Mouse (Mus musculus): Measurements from ENCODE around the gene Rdh1.

Rdh1 gene

DNA sequence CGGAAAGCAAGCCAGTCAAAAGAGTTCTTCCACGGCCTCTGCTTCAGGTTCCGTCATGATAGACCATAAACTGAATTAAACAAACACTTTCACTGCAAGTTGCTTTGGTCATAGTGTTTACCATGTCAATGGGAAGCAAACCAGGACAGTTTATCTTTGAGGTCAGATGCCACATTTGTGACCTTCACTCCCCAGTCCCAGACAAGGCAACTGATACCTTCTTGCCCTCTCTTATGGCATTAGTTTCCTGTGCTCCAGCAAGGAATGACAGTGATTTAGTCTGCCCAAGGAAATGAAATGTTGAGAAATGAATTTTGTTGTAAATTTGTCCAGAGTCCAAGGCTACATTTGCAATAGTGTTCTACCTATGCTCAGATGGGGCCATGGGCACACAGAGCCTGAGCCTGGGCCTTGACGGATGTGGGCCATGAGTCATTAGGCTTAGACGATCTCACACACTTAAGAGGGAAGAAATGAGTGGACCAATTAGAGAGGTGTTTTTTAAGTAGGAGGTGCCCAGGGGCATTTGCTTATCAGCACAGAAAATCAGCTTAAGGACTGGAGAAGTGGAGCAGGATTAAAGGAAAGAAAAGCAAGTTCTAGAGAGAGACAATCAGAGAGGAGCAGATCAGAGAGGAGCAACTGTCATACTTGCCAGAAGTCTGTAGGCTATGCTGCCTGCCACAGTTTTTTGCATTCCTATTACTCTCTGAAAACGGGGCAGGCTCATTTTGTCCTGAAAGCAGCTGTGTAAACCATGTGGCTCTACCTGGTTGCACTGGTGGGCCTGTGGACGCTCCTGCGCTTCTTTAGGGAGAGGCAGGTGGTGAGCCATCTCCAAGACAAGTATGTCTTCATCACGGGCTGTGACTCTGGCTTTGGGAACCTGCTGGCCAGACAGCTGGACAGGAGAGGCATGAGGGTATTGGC is at the start of gene Rdh1, which contains the start of gene Rdh16f1:
Gene Rdh1, plus strand, starts transcription at position 541 of the 930 bp plus-strand sequence.
Gene Rdh16f1, plus strand, starts transcription at position 607 of the 930 bp plus-strand sequence.
- DNase-seq, result no peak

DNA sequence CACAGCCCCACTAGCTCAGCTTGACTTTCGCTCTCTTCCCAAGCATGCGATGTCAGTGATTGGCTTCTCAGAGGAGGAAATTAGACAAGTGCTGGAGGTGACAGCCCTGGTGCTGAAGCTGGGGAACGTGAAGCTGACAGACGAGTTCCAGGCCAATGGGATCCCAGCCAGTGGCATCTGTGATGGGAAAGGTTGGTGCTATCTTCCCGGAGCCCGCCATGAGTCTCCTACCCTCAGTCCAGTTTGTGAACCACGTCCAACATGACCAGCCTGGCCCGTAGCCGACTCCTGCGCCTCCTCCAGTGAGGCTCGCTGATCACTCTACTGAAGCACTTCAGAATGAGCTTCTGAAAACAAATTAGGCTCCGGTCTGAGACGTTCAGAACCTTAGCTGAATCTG is 49.2 kb upstream of the Rdh1 start:
- no peak for DNase-seq

DNA sequence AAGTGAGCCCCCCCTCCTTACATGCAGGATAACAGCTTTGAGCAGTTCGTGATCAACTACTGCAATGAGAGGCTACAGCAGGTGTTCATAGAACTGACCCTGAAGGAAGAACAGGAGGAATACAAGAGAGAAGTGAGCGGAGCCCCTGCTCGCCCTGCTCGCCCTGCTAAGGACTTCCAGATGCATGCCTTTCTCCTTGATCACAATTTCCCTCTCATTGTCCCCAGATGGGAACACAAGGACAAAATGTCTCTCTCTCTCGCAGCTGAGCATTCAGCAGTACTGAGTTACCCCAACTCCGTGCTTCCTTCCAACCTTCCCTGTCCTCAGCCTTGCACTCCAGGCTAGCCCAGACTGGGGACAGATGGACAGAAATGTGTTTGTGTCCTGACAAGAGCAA is 46.8 kb upstream of the Rdh1 start:
- DNase-seq, result no peak

DNA sequence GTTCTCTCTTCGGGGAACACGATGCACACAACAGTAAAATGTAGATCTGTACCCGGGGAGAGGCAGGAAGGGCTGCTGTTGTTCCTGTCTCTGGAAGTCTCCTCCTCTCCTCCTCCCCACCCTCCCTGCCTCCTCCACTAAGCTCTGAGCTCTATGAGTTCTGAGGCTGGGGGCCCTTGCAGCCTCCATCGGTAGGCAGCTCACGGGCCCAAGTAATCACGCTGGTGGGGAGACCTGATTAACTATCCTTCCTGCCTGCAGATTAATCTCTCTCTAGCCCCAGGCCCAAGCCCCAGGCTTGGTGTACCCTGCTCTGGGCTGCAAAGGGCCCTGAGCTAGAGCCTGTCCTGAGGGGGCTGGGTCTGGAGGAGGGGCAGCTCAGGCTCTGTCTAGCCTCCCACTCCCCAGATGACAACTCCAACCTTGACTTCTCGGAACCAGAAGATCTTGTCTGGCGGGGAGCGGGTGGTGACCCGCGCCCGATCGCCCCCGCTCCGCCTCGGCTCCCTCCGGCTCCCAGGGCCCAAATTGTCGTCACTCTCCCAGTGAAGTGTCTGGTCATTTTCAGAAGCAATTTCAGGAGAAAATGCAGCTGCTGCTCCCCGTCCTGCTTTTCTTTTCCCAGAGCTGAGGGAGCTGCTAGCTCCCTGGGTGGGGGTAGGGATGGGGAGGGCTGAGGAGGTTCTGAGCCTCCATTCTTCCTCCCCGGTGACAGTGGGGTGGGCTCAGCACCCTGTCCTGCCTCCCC is 37.7 kb upstream of the Rdh1 start:
- no peak for DNase-seq

DNA sequence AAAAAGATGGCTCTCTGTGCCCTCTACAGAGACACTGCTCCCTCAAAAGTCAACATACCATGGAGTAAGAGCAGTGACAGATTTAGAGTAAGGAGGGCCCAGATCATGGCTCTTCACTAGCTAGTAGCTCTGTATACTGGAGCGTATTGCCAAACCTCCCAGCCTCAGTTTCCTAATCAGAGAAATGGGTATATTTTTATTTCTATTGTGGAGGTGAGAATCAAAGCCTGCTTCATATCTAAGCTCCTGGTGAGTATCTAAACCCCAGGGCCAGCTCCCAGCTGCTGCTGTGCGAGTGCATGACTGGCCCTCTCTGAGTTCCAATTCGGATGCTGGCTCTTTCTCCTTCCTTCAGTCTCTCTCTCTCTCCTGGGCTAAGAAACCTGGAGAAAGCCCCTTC is 35.3 kb upstream of the Rdh1 start, which contains the start of gene Tac2:
Gene Tac2, plus strand, starts transcription at position 301 of the 400 bp plus-strand sequence.
- DNase-seq, result no peak

DNA sequence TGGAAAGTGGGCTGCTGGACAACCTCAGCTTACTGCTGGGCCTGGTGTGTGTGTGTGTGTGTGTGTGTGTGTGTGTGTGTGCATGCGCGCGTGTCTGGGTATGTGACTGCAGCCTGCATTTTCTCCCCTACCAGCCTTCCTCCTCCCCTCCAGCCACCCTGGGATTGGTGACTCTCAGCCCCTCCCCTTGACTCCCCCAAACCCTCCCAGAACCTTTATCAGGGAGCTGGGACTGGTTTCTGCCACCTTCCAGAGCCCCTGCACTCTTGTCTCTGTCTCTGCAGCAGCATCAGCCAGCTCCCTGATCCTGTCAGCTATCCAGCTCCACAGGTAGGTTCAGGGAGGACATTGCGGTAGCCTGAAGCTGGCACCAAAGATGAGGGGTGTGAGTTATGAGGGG is 34.4 kb upstream of the Rdh1 start:
- no peak for DNase-seq

DNA sequence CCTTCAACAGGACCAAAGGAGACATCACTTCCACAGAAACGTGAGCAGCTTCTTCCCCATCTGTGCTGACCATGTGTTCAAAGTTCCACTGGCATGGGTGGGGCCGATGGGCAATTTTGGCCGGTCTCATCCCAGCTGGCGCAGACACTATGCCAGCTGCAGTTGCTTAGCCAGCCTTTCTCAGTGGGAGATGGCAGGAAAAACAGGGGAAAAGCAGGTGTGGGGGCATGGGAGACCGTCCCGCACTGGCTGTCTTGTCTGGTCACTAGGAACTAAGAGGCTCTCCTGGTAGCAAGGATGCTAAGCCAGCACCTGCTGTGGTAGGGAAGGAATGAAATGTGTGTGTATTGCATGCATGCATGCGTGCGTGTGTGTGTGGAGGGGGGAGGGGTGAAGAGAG is 31.1 kb upstream of the Rdh1 start:
- DNase-seq, result no peak

DNA sequence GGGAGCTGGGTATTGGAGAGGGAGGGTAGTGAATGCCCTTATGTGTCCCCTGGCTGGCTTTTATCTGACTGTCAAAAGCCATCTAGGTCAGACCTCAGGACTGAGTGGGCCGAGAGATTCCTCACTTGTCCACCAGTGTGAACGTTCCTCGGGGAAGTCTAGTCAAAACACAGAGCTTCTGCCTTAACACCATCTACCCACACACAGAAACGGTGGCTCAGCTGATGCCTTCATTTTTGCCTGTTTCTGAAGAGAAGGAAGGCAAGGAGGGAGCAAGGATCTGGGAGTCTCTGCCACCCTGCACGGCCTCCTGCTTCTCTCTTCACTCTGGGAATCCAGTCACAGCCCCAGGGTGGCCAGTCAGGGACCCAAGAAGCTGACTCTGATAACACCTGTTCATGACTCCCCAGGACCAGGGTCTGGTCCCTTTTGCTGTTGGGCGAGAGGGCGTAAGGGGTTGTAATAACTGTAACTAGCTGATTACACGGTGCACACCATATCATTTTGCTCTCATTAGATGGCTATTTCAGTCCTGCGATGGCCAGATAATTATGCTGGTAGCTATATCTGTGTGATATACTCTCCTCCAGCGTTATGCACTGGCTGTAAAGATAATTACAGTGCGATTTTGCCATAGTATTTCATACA is 29.1 kb upstream of the Rdh1 start:
- no peak for DNase-seq

DNA sequence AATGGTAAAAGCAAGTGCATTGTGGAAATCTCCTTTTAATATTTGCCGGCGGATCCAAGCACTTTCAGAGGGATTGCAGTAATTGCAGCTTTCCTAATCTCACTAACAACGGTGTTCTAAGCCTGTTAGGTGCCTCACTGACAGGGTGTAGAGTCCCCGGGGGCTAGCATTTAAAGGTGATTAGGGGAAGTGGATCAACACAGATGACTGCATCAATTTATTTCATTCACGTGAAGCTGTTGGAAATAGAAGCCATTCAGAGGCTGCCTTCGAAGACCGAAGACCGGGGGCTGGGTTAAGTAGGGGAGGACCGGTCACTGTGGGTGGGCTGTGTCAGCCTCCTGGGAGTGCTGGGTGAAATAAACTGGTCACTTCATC is 28.6 kb upstream of the Rdh1 start:
- DNase-seq, result no peak

DNA sequence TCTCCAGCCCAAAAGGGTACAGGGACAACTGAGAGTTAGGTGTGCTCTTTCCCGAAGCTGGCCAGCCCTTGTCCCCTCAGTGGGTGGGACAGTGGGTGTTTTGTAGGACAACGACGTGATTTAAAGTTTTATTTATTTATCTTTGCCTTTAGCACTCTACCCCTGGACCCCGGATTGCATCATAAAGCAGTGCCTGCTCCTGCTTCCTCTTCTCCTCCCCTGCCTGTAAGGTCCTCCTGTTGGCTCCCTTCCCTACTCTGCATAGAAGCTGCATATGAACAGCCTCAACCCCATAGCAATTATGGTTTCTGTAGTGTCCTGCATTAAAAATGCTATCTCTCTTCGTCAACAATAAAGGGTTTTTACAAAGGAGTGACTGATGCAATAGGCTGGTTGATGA is 28.1 kb upstream of the Rdh1 start:
- no peak for DNase-seq

DNA sequence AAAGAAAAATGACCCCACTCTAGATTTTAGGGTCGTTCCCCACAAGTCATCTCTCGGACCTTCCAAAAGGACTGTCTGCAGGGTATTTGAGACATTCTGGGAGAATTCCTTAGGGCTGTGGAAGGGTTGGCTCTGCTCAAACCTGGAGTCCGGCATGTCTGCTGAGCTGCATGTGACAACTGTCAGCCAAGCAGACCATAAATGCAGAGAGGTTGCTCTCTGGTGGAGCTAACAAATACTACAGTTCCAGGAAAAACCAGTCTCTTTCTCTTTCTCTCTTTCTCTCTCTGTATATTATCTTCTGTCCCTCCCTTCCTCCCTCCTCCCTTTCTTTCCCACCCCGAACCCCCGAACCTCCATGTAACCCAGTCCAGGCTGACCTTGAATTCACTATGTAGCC is 25.1 kb upstream of the Rdh1 start:
- peak; percentile 45 for DNase-seq

DNA sequence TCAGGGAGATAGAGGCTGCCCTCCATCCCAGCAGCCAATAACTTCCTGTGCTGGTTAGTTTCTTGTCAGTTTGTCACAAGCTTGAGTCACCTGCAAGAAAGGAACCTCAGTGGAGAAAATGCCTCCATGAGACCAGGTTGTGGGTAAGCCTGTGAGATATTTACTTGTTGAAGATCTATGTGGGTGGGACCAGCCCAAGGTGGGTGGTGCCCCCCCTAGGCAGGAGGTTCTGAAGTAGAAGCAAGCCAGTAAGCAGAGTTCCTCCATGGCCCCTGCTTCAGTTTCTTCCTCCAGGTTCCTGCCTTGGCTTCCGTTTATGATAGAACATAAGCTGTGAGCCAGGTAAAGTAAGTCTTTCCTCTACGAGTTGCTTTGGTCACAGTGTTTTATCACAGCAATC is 23.3 kb upstream of the Rdh1 start:
- no peak for DNase-seq

DNA sequence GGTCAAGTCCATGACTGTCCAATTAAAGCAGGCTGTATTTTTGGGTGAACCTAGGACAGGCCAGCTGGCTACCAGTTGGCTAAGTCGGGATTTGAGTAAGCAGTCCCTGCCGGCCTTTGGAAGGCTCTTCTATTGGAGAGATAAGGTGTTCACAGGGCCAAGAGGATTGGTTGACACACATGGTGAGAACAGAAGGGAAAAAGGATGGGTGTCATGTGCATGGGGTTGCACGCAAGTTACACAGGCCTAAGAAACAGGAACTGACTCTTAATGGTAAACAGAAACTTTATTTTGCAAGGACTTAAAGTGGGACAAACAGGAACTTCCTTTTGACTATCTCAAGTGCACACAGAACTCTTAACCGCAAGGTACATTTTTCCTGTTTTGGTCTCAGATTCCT is 22.6 kb upstream of the Rdh1 start:
- DNase-seq, result no peak

DNA sequence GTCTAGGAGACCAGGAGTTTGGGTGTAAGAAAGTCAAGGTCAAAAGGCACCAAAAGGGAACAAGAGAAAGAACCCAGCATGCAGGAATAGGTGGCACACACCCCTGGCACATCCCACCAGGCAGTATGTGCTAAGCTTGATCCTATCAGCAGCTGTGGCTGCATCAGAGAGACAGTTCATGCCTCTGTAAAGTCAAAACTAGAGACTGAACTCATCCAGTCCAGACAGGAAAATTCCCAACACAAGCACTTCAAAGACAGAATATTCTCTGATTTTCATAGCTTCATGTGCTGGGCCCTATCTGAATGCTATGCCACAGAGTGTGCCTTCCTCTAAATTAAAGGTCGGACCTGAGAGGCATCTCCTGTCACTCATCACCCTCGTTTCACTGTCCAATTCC is 22.0 kb upstream of the Rdh1 start:
- no peak for DNase-seq

DNA sequence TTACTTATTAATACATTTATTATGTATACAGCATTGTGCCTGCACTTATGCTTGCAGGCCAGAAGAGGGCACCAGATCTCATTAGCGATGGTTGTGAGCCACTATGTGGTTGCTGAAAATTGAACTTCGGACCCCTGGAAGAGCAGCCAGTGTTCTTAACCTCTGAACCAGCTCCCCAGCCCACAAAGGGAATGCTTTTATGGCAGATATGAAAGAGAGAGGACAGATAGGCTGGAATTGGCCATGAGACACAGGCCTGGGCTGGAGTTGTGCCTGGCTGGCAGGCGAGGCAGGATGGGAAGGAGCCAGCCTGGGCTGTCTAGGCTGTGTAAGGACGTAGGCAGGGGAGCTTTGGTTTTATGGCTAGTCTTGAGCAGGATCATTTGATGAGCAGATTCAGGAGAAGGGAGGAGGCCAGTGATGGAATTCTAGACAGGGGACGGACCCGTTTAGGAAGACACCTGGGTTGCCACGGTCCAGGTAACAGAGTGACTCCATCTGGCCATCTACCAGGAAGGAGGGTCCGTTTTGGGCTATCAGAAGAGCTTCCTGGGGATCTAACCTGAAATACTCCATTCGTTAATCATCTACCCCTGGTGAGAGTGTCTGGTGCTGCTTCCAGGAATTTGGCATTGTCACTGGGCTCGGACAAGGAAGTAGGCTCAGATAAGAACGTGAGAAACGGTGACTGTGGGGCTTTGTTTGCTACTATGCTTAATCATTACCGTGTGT is 21.2 kb upstream of the Rdh1 start:
- peak; percentile 49 for DNase-seq

DNA sequence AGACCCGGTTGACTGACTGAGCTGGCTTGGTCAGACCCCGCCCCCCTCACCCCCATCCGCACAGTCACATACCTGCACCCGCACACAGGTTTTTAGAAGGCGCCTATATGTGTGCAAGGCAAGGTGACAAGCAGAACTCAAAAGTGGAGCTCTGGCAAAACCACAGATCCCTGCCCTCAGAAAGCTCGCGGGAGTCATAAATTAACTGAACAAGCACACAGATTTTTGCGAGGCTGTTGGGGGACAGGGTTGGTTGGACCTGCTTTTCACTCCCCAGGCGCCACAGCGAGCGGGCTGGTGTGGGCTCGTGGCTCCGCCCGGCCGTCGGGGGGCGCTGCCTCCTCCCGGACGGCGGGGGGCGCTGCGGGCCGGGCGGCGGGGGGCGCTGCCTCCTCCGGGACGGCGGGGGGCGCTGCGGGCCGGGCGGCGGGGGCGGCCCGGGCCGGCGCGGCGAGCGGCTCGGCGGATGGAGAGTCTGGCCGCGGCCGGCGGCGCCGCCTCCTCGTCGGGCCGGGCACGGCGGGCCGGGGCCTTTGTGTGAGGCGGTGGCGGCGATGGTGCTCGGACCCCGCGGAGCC is 20.3 kb upstream of the Rdh1 start, which contains the start of gene Zbtb39:
Gene Zbtb39, plus strand, starts transcription at position 456 of the 578 bp plus-strand sequence.
- DNase-seq, result peak; percentile 90

DNA sequence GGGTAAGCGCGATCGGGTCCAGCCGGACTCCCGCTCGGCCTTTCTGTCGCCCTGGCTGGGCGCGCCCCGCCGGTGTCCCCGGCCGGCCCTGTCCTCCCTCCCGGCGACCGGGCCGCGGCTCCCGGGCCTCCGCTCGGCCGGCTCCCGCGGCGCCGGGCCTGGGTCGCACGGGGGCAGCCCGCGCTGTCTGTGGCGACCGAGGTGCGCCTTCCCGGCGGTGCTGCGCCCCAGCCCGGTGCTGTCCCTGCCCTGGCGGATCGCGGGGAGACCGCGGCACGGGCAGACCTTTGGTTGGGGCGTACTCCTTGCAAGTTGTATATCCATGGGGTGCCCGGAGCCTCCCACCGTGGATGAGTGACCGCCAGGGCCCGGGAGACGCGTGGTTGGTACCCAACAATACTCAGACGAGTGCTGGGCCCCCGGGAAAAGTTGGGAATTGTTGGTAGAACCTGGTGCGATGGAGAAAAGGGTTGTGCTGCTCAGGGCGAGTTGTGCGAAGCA is 19.8 kb upstream of the Rdh1 start:
- peak; percentile 54 for DNase-seq

DNA sequence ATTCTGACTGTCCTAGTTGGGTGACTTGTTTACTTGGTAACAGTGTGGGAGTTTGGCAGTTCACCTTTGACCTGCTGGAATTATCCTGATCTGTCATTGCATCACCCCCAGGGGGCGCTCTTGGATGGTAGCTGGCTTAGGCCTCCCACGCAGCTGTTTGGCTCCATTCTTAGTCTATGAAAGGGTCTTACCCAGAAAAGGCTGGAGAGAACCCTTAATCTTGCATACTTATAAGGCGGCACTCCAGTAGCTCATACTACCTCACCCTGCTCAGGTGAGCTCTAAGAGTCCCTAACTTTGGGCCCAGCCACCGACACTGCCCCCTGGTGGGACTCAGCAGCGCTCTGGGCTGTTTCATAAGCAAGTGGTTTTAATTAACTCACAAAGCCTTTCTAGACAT is 14.9 kb upstream of the Rdh1 start:
- peak; percentile 63 for DNase-seq

DNA sequence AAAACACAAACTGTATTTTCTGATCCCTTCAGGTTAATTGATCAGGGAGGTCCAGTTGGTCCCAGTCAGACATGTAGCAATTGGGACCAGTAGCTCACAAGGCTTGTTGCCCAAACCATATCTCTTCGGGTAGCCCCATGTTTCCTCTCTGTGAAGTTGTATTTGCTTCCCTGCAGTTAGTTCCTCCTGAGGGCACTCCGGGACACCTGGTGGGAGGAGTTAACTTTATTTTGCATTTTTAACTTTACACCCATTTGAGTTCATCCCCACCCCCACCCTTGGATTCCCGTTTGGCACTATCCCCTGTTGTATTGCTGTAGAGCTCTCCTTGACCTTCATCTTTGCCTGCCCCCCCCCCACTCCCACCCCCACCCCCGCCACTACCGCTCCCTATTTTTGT is 13.6 kb upstream of the Rdh1 start:
- DNase-seq, result no peak

DNA sequence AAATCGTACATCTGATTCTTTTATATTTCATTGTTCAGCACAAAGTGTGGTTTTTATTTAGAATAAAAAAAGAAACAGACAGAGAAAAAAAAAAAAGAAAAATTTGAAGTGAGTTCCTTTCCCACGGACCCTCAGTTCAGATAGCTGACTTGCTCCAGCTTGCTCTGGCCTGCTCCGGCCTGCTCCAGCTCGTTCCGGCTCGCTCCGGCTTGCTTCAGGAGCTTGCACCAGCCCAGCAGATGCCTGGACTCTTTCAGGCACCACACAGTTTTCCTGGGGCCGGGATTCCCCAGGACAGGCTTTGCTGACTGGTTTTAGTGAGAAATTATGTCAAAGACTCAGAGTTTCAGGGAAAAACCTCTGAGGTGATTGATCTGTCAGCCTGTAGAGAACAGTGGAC is 12.3 kb upstream of the Rdh1 start:
- DNase-seq, result no peak

DNA sequence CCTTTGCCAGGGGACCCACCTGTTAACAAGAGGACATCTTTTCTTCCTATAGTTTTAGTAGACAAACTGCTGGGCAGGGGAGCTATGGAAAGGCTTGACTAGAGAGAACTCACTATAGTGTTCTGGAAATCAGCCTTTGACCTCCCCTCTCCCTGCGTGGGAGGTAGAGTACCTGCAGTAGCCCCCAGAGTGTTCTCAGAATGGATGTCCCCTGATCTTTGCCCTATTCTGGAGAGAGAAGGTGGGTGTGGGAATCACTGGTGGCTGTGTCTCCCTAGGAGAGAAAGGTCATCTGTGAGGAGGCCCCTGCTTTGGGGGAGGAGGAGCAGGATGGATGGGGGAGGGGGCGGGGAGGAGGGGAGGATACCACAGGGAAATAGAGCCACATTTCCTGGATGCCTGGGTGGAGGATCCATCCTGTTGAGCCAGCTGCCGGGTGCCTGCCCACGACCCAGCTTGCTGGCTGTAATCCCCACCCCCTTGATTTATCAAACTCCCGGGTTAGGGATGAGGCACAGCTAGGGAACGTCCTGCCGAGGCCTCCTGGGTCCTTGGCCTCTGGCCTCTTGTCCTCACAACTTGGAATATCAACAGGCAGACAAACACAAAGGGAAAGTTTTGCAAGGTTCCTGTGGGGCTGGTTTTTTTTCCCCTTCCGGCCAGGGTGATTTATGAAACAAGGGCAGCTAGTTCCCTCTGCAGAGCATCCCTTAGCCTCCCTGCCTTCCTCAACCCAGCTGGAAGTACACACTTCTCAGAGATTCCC is 10.5 kb upstream of the Rdh1 start:
- peak; percentile 57 for DNase-seq

All from embryo, embryonic 11 days (tissue).